Mouse (Mus musculus) cerebellum, postnatal 4 days (tissue): ENCODE results near the gene Hdhd3.

Experiments used
- DNase-seq, 2 experiments: peaks; one replicate each; pipeline ENCODE4 v3.0.0; 2022; ENCODE audit warnings: low spot score in 2 of 2, mixed read lengths in 1 of 2

Gene Hdhd3

GRCm38 (mm10) chr4:62477542-62478244 is 25.6 kb downstream of the Hdhd3 start:
- no peak for DNase-seq

DNA sequence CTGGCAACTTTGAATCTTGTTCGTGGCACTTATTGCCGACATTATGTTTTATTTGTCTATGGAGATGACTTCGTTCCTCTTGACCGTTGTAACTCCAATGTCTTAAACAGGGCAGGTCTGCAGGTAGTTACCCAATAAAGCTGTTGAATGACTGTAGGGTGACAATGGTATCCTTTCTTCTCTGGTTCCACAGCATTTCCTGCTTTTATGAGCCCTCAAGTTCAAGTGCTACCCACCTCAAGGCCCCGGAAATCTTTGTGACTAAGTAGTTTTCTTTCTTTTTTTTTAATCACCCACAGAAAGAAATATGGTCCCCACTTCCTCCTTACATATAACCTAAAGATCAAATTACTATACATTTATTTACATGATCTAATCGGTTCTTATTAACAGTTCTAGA is 27.5 kb downstream of the Hdhd3 start:
- no peak for DNase-seq

- no peak for DNase-seq
Measured at GRCm38 (mm10) chr4:62475131-62475530, 28.1 kb downstream of the Hdhd3 start.

- DNase-seq, result no peak
Measured at GRCm38 (mm10) chr4:62472071-62472470, 31.2 kb downstream of the Hdhd3 start.

- DNase-seq, result peak; percentile 68 to 82
Measured at GRCm38 (mm10) chr4:62470598-62471051, 32.6 kb downstream of the Hdhd3 start, which contains the start of gene Wdr31. TSS of gene Wdr31 (minus strand) at chr4:62470896.

- no peak for DNase-seq
Measured at GRCm38 (mm10) chr4:62468158-62468557, 35.1 kb downstream of the Hdhd3 start.

DNA sequence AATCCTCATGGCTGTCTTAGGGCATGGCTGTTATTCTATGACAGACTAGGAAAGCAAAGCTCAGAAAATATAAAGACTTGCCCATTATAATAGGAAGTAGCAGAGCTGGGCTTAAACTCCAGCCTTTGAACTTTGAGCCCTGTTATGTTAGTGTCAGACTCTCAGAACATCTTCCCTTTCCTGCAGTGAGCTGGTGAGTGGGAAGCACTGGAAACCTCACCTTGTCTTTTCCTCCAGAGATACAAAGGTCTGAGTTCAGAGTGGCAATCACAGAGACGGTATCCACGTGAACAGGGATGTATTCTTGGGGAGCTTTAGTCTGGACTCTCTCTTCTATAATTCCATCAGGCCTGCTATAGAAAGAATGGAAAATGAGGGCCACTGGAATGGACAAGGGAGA is 40.1 kb downstream of the Hdhd3 start:
- DNase-seq, result no peak

- no peak for DNase-seq
Measured at GRCm38 (mm10) chr4:62460348-62460747, 42.9 kb downstream of the Hdhd3 start.

GRCm38 (mm10) chr4:62459081-62459480 is 44.2 kb downstream of the Hdhd3 start:
- DNase-seq, result no peak

DNA sequence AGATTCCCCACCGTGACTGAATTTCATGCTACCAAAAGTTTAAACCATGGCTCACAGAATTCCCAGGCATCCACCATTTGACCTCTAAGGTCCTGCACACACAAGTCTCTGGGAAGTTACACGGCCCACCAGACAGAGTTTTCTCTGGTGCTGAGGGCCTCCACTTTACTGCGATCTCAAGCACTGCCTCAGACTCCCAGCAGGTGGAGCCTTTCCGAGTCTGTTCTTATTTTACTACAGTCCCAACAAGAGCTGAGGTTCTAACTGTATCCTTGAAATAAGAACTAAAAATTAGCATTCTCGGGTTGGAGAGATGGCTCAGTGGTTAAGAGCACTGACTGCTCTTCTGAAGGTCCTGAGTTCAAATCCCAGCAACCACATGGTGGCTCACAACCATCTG is 48.3 kb downstream of the Hdhd3 start:
- DNase-seq, result peak in 1 of 2 experiments; percentile 40
